Mouse (Mus musculus): ENCODE measurements around the gene Rhbdd1. TPM values are rescaled to one million over a fixed set of nuclear protein-coding genes. Genes with fewer than 3 reads are reported as not detected.

Gene Rhbdd1
- 1.8 and 3.2 TPM in 2 replicates for polyA plus RNA-seq (2012; ENCODE audit: low replicate concordance)

GRCm38 (mm10) chr1:82316111-82316745 lies at the start of gene Rhbdd1:
Gene Rhbdd1 (plus strand): TSS chr1:82316452.

DNA sequence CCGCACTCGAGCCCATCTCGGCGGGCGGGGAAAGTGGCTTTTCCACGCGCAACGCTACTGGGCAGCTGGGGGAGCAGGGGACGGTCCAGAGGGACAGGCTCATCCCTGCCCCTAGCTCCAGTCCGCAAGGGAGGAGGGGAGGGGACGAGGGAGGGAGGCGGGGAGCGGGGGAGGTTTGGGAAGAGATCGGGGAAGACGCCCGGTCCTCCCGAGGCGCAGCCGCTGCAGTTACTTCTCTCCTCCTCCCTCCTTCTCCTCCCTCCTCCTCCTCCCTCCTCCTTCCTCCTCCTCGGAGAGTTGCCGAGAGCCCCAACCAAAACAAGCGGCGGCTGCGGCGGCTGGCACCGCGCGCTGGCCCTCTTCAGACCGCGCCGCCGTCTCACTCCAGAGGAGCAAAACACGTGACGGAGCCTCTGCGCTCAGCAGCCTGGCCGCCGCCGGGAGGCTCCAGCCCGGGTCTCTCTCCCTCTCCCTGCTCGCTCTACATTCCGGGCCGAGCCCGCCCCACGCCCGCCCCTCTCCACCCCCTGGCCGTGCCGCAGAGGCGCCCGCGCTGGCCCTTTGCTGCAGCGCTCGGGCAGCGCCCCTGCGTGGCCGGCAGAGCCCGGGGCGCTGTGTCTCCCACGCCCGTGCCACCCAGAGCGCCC lies 25.0 kb upstream of the Rhbdd1 start, which contains the start of gene Irs1:
TSS of gene Irs1 (minus strand) at position 266 of the 647 bp plus-strand sequence.

Other genes starting within 250 kb of the Rhbdd1 start
- gene Gm9747, start 83.3 kb upstream of the Rhbdd1 start, polyA plus RNA-seq (2012; ENCODE audit: low replicate concordance): not detected in 2 replicates
- 0.06 TPM in 1 of 2 replicates, not detected in the other for gene Irs1, start 25.0 kb upstream of the Rhbdd1 start, polyA plus RNA-seq (2012; ENCODE audit: low replicate concordance)